Mouse (Mus musculus) forebrain, postnatal 0 days (tissue): ENCODE measurements around the gene Plscr5. TPM values are rescaled to one million over a fixed set of nuclear protein-coding genes. Genes with fewer than 3 reads are reported as not detected.

Experiments used
- ATAC-seq: fragments of 200-750 bp; cut with Nextera tagmentation; 2 replicates; pipeline ENCODE4 v1.8.0; 2017; ENCODE audit warnings: mild to moderate bottlenecking, moderate library complexity
- DNase-seq: peaks from one replicate; pipeline ENCODE4 v3.0.0-alpha.2; 2015
- H3K27ac ChIP-seq: fragments of 300-500 bp; sonication (generic); 2 replicates; pipeline ENCODE4 v1.5.1; 2014; ENCODE audit warnings: low read depth, mild to moderate bottlenecking, antibody characterized with exemption, low read length, moderate library complexity, mixed read lengths
- H3K27me3 ChIP-seq: fragments of 300-500 bp; sonication (generic); 2 replicates; pipeline ENCODE4 v1.6.1; 2014; ENCODE audit warnings: mild to moderate bottlenecking, low read length, mixed read lengths; ENCODE audit not compliant: insufficient read depth
- H3K36me3 ChIP-seq: fragments of 300-500 bp; sonication (generic); 2 replicates; pipeline ENCODE4 v1.6.1; 2014; ENCODE audit warnings: mild to moderate bottlenecking, moderate library complexity; ENCODE audit not compliant: insufficient read depth
- H3K4me1 ChIP-seq: fragments of 300-500 bp; sonication (generic); 2 replicates; pipeline ENCODE4 v1.6.1; 2014; ENCODE audit warnings: antibody characterized with exemption; ENCODE audit not compliant: insufficient read depth
- H3K4me2 ChIP-seq: fragments of 300-500 bp; sonication (generic); 2 replicates; pipeline ENCODE4 v1.6.1; 2014; ENCODE audit warnings: low read depth, mild to moderate bottlenecking, moderate library complexity
- H3K4me3 ChIP-seq: fragments of 300-500 bp; sonication (generic); 2 replicates; pipeline ENCODE4 v1.5.1; 2014; ENCODE audit warnings: low read depth, low read length, mixed read lengths
- H3K9ac ChIP-seq: fragments of 300-500 bp; sonication (generic); 2 replicates; pipeline ENCODE4 v1.6.1; 2014; ENCODE audit warnings: mild to moderate bottlenecking
- H3K9me3 ChIP-seq: fragments of 300-500 bp; sonication (generic); 2 replicates; pipeline ENCODE4 v1.6.1; 2016; ENCODE audit warnings: low read length
- CTCF ChIP-seq: sonication (generic); IDR thresholded peaks from 2 replicates; pipeline ENCODE4 v1.5.1; 2016; ENCODE audit warnings: antibody characterized with exemption, control low read depth, low read depth
- WGBS: fragments of 180-500 bp; shearing (Covaris S2); extraction: QIAGEN DNeasy Blood & Tissue Kit; methylation state at CpG from one replicate; pipeline ENCODE4 v1.1.7; 2014; 5-methylcytosine and 5-hydroxymethylcytosine counted together
- polyA plus RNA-seq: library from polyadenylated mRNA; unstranded; fragments of >200 nt; fragmentation: Nextera tagmentation; extraction: Ambion mirVana; gene quantifications from 2 replicates; pipeline ENCODE4 v1.2.1, GENCODE M21; 2015
- total RNA-seq: library from RNA; depleted of rRNA; stranded (reverse); fragments of >200 nt; gene quantifications from 2 replicates; pipeline ENCODE4 v1.2.3, GENCODE M21; 2014

The Plscr5 gene
- total and polyA plus RNA-seq, 2 experiments from 2014 or later: 0.24 to 0.68 TPM

DNA sequence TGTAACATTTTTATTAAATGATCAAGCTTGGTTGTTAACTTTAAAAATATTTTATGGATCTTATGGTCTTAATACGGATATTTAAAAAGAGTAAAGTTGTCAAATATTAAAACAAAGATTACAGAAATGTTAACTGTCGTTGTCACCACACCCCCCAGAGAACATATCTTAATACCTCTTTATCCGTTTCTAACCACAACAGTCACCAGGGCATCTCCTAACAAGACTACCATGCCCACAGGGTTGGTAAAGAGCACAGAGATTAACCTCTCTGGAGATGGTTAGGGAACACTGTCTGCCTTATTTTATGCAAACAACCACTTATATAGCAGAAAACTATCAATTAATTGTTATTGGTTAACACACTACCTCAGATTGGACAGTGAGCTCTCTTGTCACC lies 34.1 kb downstream of the Plscr5 start:
- Histone ChIP-seq H3K27me3 (no peaks in the 10 kb centered on the region), H3K4me3 (no peak overlapping the region), H3K4me2 (no peak overlapping the region), H3K27ac (no peak overlapping the region), H3K9me3 (no peaks in the 10 kb centered on the region), H3K4me1 (no peaks in the 10 kb centered on the region), H3K9ac (no peak overlapping the region), H3K36me3 (no peaks in the 10 kb centered on the region)
- no peak for TF ChIP-seq CTCF
- WGBS: 88% methylated on average over 3 of the region's 3 CpGs
- no peak for ATAC-seq
- no peak for DNase-seq

DNA sequence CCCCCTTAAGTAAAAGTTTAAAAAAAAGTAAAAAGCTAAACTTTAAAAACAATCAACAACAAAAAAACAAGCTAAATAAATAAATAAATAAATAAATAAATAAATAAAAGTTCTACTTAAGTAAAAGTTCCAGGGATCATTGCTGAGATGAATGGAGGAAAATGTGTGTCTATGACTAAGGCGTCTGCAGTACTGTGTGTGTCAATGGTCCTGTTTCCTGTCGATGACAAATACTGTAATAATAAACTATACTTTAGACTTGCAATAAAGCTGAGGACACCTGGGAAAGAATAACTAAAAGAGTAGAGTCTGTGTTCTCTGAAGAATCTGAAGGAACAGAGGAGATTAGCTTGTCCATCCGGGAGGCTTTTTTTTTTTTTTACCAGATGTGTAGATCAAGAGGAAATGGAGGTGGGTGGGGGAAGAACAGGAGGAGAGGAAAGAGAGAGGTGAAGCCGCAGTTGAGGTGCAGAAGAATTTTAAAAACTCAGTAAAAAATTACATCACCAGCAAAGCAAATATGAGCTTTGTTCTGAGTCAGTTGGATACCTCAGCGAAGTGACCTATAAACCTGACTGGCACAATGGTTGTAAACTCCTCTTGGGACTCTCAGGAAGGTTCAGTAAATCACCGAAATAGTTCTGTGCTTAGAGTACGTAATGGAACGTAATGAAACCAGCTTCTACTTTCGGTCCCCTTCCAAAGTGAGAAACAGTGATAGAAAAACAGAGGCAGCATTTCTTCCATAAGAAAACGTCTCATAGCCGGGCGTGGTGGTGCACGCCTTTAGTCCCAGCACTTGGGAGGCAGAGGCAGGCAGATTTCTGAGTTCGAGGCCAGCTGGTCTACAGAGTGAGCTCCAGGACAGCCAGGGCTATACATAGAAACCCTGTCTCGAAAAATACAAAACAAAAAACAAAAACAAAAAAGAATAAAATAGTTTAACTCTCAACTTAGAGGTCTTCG lies 36.4 kb downstream of the Plscr5 start:
- Histone ChIP-seq H3K27ac (no peak overlapping the region), H3K9me3 (no peaks in the 10 kb centered on the region), H3K9ac (no peak overlapping the region), H3K27me3 (no peaks in the 10 kb centered on the region), H3K4me2 (no peak overlapping the region), H3K4me3 (no peak overlapping the region), H3K36me3 (no peaks in the 10 kb centered on the region), H3K4me1 (no peaks in the 10 kb centered on the region)
- WGBS: 92% methylated on average over 16 of the region's 16 CpGs
- TF ChIP-seq CTCF: no peak
- DNase-seq (no peak), ATAC-seq (no peak)

DNA sequence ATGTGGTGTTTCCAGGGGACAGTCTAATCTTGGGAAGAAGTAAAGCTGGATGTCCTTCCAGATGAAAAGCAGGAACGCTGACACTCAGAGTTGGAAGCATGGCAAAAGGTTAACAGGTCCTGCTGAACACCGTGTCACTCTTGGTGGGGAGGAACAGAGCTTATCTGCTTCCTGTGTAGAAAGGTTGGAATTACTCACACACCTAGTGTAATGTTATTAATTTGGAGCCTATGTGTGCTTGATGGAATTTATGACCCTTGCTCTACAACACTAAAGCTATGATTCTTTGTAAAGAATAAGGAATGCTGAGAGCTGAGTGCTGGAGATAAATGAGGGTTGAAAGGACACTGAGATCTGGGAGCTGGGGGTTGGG lies 37.1 kb downstream of the Plscr5 start:
- DNase-seq (no peak), ATAC-seq (no peak)
- no peak overlapping the region for H3K4me2 ChIP-seq
- no peak overlapping the region for H3K27ac ChIP-seq
- H3K4me1 ChIP-seq: no peaks in the 10 kb centered on the region
- H3K4me3 ChIP-seq: no peak overlapping the region
- no peak overlapping the region for H3K9ac ChIP-seq
- no peaks in the 10 kb centered on the region for H3K27me3 ChIP-seq
- no peaks in the 10 kb centered on the region for H3K36me3 ChIP-seq
- 89% methylated on average over 2 of the region's 2 CpGs for WGBS
- H3K9me3 ChIP-seq: no peaks in the 10 kb centered on the region
- TF ChIP-seq CTCF: no peak

DNA sequence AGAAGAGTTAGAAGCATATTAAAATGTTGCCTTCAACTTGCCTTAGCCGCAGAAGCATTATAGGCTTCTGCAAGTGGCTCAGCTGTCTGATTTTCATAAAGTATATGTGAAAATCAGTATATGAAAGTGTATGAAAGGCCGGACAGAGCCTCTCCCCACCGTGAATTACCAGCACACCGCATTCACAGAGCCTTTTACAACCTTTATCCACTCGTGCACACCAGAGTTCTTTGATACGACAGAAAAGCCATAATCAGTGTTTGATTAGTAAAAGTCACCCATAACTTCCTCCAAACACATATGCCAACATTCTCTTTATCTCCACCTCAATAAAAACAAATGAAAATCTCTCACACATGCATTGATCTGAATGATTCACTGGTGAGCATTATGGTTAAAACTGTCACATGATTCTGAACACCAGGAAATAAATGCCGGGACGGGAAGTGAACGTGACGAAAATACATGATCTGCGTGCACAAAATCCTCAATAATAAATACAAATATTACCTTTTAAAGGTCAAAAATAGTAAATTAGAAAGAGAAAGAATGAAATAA lies 42.2 kb downstream of the Plscr5 start:
- Histone ChIP-seq H3K27ac (no peak overlapping the region), H3K27me3 (no peaks in the 10 kb centered on the region), H3K4me1 (no peaks in the 10 kb centered on the region), H3K36me3 (no peaks in the 10 kb centered on the region), H3K4me3 (no peak overlapping the region), H3K9ac (no peak overlapping the region), H3K9me3 (no peaks in the 10 kb centered on the region), H3K4me2 (no peak overlapping the region)
- DNase-seq (no peak), ATAC-seq (no peak)
- TF ChIP-seq CTCF: no peak
- WGBS: 88% methylated on average over 11 of the region's 11 CpGs

DNA sequence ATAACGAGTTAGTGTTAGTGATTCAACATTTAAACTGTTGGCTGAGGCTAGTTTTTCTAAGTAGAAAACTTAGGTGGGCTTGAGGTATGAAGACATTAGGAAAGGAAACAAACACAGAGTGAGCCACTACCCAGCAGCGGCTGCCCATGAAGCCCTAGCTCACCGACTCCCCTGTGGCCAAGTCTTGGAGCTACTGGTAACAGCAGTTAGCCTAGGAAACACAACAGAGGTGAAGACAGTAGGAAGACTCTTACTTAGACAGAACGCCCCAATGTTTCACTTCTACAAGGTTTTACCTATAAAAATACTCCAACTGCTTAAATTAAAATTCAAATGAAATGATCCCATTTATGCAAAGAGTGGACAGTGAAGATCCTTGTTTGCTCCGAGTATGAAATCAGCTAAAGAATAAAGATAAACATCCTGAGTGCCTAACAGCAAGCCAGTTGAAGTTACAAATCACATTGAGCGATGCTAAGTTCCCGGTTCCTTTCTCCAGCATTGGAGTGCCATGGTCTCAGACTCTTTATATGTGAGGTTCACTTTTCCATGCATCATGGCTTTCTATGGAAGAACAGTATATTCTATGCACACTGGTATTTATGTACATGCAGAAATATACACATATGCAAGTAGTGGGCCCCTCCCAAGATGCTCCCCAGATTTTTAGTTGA lies 56.2 kb downstream of the Plscr5 start:
- Histone ChIP-seq H3K4me1 (no peaks in the 10 kb centered on the region), H3K9me3 (no peaks in the 10 kb centered on the region), H3K4me2 (no peak overlapping the region), H3K36me3 (no peaks in the 10 kb centered on the region), H3K9ac (no peak overlapping the region), H3K27ac (no peak overlapping the region), H3K4me3 (no peak overlapping the region), H3K27me3 (no peaks in the 10 kb centered on the region)
- no peak for ATAC-seq
- 81% methylated on average over 7 of the region's 7 CpGs for WGBS
- TF ChIP-seq CTCF: no peak
- DNase-seq: no peak

DNA sequence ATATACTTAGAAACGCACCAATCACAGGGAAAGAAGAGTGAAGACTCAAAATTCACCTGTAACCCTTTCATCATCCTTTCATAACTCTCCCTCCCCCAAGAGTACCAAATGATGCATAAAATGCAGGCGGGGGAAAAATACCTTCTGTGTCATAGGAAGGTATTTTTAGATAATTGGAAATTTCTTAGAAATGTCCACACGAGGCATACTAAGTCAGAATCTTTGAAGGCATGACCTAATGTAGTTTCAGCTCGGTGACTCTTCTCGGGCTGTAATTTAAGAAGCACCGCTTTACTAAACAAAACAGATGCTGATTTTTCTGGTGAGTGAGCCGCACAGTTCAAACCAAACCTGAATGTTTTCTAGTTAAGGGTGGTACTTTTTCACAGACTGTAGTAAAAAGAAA lies 56.7 kb downstream of the Plscr5 start, which contains the start of gene Plscr1:
Plscr1 (plus strand) TSS at position 304 of the 406 bp plus-strand sequence.
- 0 out of 2 replicates have a peak within 1 kb of the TSS, but pooled peaks have one; percentile 10 for H3K27ac ChIP-seq
- no peaks in the 10 kb centered on the region for H3K9me3 ChIP-seq
- 28% methylated on average over 7 of the region's 7 CpGs for WGBS
- H3K36me3 ChIP-seq: no peaks in the 10 kb centered on the region
- no peak for TF ChIP-seq CTCF
- no peaks in the 10 kb centered on the region for H3K27me3 ChIP-seq
- DNase-seq (no peak), ATAC-seq (no peak)
- H3K4me3 ChIP-seq: peak within 1 kb of the TSS; percentile 53
- no peaks in the 10 kb centered on the region for H3K4me1 ChIP-seq
- H3K9ac ChIP-seq: peak within 1 kb of the TSS; percentile 54
- H3K4me2 ChIP-seq: peak within 1 kb of the TSS; percentile 92
